Mouse (Mus musculus): ENCODE measurements around the gene Csnk1g1. TPM values are rescaled to one million over a fixed set of nuclear protein-coding genes. Genes with fewer than 3 reads are reported as not detected.

Gene Csnk1g1
- polyA plus RNA-seq, 1 experiment from 2014 or later = 12.1 TPM

DNA sequence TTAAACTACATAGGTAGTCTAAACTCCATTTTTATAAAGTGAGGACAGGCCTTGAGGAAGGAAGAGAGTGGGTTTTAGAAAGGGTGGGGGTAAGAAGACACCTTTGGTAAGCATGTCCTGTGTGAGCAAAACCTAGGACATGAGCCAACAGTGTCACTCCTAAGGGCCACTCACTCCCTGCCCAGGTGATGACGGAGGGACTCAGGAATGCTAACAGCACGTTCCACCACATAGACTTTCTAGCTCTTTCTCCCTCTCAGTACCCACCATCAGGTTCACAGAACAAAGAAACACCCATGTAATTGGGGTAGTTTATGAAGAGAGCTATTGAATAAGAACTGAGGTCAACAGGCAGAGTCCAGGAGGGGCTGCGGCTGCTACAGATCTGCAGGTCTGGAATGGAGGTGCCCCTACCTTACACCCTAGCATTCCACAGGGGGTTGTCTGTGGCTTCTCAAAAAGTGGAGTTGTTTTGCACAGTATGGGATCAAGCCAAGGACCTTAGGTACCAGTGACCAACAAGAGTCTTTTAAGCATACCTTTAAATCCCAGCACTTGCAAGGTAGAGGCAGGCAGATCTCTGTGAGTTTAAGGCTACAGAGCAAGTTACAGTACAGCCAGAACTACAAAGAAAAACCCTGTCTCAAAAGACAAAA, 172.2 kb downstream of the Csnk1g1 start:
- no peak overlapping the region for H3K27ac ChIP-seq
- H3K4me1 ChIP-seq (replicated peaks) = peaks cover 5% of the 10 kb centered on the region; the same call in 1 of the 2 replicates
- H3K4me3 ChIP-seq (replicated peaks) = no peak overlapping the region
- H3K36me3 ChIP-seq = no peaks in the 10 kb centered on the region
- no peak overlapping the region for H3K4me2 ChIP-seq (replicated peaks)
- H3K27me3 ChIP-seq (replicated peaks) = no peaks in the 10 kb centered on the region
- no peak overlapping the region for H3K9ac ChIP-seq
- 0 out of 2 replicates have a peak, but pooled peaks have one; percentile 47 for ATAC-seq
- 69% methylated on average over 3 of the region's 3 CpGs for WGBS
- no peaks in the 10 kb centered on the region for H3K9me3 ChIP-seq

DNA sequence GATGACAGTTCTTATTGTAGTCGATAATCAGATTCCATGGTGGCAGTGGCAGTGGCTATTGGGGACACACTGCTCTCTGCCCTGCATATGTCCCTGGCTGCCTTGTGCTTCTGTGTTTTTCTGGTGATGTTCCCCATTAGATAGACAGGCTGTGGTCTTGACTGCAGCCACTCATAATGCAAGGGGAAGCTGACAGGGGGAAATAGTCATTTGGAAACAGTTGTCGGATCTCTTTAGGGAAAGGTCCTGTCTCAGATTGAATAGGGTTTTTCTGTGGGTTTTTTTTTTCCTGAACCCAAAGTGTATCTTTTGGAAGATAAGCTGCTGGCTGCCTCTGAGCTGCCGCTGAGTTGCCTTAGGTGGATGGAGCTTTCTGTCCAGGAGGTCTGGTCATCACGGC, 173.3 kb downstream of the Csnk1g1 start:
- Histone ChIP-seq H3K27me3 (replicated peaks) (no peaks in the 10 kb centered on the region), H3K4me3 (replicated peaks) (no peak overlapping the region), H3K9ac (no peak overlapping the region), H3K36me3 (peaks cover 2% of the 10 kb centered on the region; the same call in 1 of the 2 replicates), H3K4me1 (replicated peaks) (peaks cover 5% of the 10 kb centered on the region; the same call in 1 of the 2 replicates), H3K9me3 (no peaks in the 10 kb centered on the region), H3K27ac (no peak overlapping the region), H3K4me2 (replicated peaks) (no peak overlapping the region)
- WGBS = 64% methylated on average over 4 of the region's 4 CpGs
- ATAC-seq = no peak

DNA sequence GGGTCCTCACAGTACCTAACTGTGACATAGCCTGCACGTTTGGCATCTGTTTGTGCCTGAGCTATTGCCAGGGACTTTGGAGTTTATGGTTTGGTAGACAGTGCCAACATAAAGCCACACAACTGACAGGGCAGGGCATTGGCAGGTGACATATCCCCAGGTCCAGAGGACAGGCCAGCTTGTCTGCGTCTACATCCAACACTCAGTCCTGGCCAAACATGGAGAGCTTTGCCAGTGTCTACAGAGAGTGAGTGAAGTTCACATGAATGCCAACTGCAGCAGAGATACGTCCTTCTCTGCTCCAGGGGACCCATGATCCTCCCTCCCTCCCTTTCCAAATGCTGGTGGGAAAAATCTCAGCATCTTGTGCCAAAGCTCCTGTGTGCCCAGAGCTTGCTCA, 175.4 kb downstream of the Csnk1g1 start:
- ATAC-seq = no peak
- Histone ChIP-seq H3K9me3 (no peaks in the 10 kb centered on the region), H3K4me1 (replicated peaks) (no peaks in the 10 kb centered on the region), H3K9ac (no peak overlapping the region), H3K36me3 (peaks cover 19% of the 10 kb centered on the region), H3K4me2 (replicated peaks) (no peak overlapping the region), H3K27me3 (replicated peaks) (no peaks in the 10 kb centered on the region), H3K4me3 (replicated peaks) (no peak overlapping the region), H3K27ac (no peak overlapping the region)
- WGBS = 87% methylated on average over 3 of the region's 3 CpGs

DNA sequence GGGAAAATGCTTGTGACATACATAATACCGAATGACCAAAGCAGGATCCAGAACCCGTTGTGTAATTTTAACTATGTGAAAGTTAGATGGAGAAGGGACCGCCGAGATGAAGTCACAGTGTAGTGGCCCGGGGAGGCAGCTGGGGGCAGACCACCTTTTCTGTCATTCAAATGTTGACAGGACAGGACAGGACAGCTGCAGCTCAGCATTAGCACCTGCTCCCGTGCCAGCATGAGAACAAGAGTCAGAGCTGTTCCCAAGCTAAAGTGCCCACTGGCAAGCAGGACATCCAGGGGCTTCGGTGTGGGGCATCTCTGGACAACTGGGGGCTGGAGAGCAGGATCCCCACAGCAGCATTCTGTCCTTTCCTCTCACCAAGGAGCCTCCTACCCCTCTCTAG, 178.3 kb downstream of the Csnk1g1 start:
- 95% methylated on average over 7 of the region's 7 CpGs for WGBS
- Histone ChIP-seq H3K27ac (no peak overlapping the region), H3K9me3 (no peaks in the 10 kb centered on the region), H3K4me2 (replicated peaks) (no peak overlapping the region), H3K4me1 (replicated peaks) (peaks cover 8% of the 10 kb centered on the region), H3K36me3 (peaks cover 35% of the 10 kb centered on the region), H3K4me3 (replicated peaks) (no peak overlapping the region), H3K9ac (no peak overlapping the region), H3K27me3 (replicated peaks) (no peaks in the 10 kb centered on the region)
- ATAC-seq = no peak

DNA sequence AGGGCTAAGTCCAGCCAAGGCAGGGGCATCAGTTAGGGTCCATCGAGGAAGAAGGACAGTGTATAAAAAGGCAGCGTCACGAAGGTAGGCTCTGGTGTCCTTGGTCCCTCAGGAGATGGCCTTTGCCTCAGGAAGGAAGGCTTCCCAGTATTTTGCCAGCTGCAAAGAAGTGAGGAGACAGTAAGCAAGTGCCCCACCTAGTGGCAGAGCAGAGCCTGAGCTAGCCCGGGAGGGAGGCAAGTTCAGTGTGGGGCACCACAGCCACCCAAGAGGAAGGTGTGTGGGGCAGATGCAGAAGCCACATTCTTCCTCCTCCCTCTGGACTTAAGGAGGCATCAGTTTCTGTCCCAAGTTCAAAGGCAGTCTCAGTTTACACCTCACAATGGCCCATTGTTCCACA, 179.7 kb downstream of the Csnk1g1 start:
- ATAC-seq = no peak

DNA sequence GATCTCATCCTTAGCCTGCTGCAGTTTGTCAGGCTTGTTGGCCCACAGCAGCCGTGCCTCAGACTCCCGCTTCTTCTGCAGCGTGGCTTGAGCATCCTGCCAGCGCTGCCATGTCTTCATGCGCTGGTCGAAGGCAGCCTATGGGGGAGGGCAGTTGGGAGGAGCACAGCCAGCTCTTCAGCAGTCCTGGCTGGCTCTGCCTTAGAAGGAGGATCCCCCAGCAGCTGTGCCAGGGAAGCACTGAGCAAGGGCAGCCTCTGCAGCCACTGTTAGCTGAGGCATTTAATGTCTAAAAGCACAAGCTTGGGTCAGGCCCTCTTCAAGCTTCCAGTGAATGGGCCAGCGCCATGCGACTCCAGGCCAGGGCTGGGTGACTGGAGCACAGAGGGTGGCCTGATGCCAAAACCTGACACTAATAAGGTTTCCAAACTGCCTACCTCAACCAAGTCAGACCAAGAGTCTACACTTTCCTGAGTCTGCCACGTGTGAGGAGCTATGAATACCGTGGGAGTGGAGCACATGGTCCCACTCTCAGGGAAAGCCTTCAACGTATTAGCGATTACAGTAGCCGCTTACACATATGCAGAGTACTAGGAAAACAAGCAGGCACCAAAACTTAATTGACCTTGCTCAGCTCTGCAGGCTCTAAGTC, 182.0 kb downstream of the Csnk1g1 start:
- Histone ChIP-seq H3K27me3 (replicated peaks) (no peaks in the 10 kb centered on the region), H3K27ac (0 out of 2 replicates have a peak overlapping the region, but pooled peaks have one; percentile 32), H3K36me3 (peaks cover 62% of the 10 kb centered on the region), H3K4me3 (replicated peaks) (no peak overlapping the region), H3K9me3 (no peaks in the 10 kb centered on the region), H3K4me1 (replicated peaks) (peaks cover 13% of the 10 kb centered on the region), H3K4me2 (replicated peaks) (no peak overlapping the region), H3K9ac (no peak overlapping the region)
- 0 out of 2 replicates have a peak, but pooled peaks have one; percentile 10 for ATAC-seq
- 83% methylated on average over 13 of the region's 13 CpGs for WGBS

More for the DNA sequence above, 179.7 kb downstream of the Csnk1g1 start:
- Histone ChIP-seq H3K4me2 (replicated peaks) (no peak overlapping the region), H3K27me3 (replicated peaks) (no peaks in the 10 kb centered on the region), H3K4me1 (replicated peaks) (peaks cover 13% of the 10 kb centered on the region), H3K27ac (no peak overlapping the region), H3K9me3 (no peaks in the 10 kb centered on the region), H3K9ac (no peak overlapping the region), H3K4me3 (replicated peaks) (no peak overlapping the region), H3K36me3 (peaks cover 47% of the 10 kb centered on the region)
- 42% methylated on average over 4 of the region's 4 CpGs for WGBS

DNA sequence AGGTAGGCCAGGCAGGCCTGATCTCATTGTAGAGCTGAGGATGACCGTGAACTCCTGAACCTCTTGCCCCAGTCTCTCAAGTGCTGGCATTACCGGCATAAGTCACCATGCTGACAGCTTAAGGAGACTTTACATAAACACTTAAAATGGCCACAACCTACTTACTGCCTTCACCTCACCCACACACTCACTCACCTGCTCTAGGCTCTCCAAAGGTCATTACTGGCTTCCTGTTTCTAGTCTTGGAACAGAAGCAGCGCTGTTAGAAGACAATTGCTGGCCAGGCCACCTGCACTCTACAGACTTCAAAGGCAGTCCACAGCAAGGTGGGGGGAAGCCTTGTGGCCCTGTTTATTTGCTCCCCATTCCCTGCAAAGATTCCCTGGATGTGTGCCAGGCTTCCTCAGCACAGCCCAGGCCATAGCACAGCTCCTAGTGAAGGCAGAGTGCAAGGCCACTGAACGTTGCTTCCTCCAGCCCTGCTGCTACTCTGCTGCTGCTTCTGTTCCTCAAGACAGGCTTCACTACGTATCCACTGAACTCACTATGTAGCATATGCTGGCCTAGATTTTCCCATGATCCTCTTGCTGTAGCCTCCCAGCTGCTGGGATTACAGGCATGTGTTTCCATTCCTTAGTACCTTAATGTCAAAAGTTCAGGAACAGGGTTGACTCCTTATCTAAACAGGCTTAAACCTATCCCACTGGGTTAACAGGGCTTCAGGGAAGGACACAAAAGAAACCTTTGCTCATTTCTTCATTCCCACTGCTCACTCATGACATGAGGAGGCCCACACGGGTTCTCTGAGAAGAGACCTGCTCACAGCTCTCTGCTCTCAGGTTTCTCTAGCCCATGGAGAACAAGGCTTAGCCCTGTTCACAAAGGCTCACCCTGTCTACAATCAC, 182.9 kb downstream of the Csnk1g1 start:
- H3K9ac ChIP-seq = no peak overlapping the region
- WGBS = 49% methylated on average over 6 of the region's 6 CpGs
- H3K27ac ChIP-seq = peak overlapping the region; percentile 81

DNA sequence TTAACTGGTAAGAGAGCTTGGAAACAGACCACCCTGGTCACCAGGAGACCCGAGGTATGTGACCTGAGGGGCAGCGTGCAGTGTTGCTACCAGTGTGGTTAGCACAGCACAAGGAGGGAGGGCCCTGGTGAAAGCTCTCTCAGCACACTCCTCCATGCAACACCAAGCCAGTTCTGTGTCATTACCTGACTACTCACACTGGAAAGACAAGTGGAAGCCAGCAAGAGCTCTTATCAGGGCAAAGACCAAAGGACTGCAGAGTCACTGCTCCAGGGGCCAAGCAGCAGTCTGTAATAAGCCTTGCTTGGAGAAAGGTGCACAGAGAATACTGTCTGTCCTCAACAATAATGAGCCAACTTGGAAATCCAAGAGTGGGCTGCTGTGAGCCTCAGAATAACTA, 183.9 kb downstream of the Csnk1g1 start:
- Histone ChIP-seq H3K9ac (no peak overlapping the region), H3K36me3 (peaks cover 66% of the 10 kb centered on the region), H3K4me3 (replicated peaks) (no peak overlapping the region), H3K9me3 (no peaks in the 10 kb centered on the region), H3K27ac (peak overlapping the region; percentile 81), H3K4me2 (replicated peaks) (no peak overlapping the region), H3K4me1 (replicated peaks) (peaks cover 13% of the 10 kb centered on the region), H3K27me3 (replicated peaks) (no peaks in the 10 kb centered on the region)
- whole genome bisulfite sequencing = 59% methylated on average over 2 of the region's 2 CpGs
- peak; percentile 48 for ATAC-seq

More for the DNA sequence above, 182.9 kb downstream of the Csnk1g1 start:
- peak; percentile 65 for ATAC-seq
- no peak overlapping the region for H3K4me2 ChIP-seq (replicated peaks)
- H3K36me3 ChIP-seq = peaks cover 67% of the 10 kb centered on the region
- H3K4me1 ChIP-seq (replicated peaks) = peaks cover 13% of the 10 kb centered on the region
- H3K9me3 ChIP-seq = no peaks in the 10 kb centered on the region
- H3K4me3 ChIP-seq (replicated peaks) = no peak overlapping the region
- no peaks in the 10 kb centered on the region for H3K27me3 ChIP-seq (replicated peaks)

Other genes with a start within 250 kb of the Csnk1g1 start
- gene Oaz2, start 240.9 kb upstream of the Csnk1g1 start, polyA plus RNA-seq (2015; fragmentation: Nextera tagmentation; extraction: Ambion mirVana) = 196 and 203 TPM in 2 replicates
- 5.6 TPM in 2 replicates for gene Zfp609, start 81.4 kb upstream of the Csnk1g1 start, polyA plus RNA-seq (2015; fragmentation: Nextera tagmentation; extraction: Ambion mirVana)
- 152 and 176 TPM in 2 replicates for gene Pclaf, start 18.7 kb upstream of the Csnk1g1 start, polyA plus RNA-seq (2015; fragmentation: Nextera tagmentation; extraction: Ambion mirVana)
- 23.8 and 24.5 TPM in 2 replicates for gene Trip4, start 130 bp upstream of the Csnk1g1 start, polyA plus RNA-seq (2015; fragmentation: Nextera tagmentation; extraction: Ambion mirVana)
- gene Ppib, start 151.3 kb downstream of the Csnk1g1 start, polyA plus RNA-seq (2015; fragmentation: Nextera tagmentation; extraction: Ambion mirVana) = 638 and 715 TPM in 2 replicates
- gene Snx22, start 160.8 kb downstream of the Csnk1g1 start, polyA plus RNA-seq (2015; fragmentation: Nextera tagmentation; extraction: Ambion mirVana) = 1.1 and 1.4 TPM in 2 replicates
- gene Snx1, start 217.7 kb downstream of the Csnk1g1 start, polyA plus RNA-seq (2015; fragmentation: Nextera tagmentation; extraction: Ambion mirVana) = 137 and 144 TPM in 2 replicates
- gene Ciao2a, start 217.7 kb downstream of the Csnk1g1 start, polyA plus RNA-seq (2015; fragmentation: Nextera tagmentation; extraction: Ambion mirVana) = 215 and 218 TPM in 2 replicates
- 6.0 and 7.2 TPM in 2 replicates for gene Dapk2, start 249.3 kb downstream of the Csnk1g1 start, polyA plus RNA-seq (2015; fragmentation: Nextera tagmentation; extraction: Ambion mirVana)